Mouse (Mus musculus) layer of hippocampus, adult 8-10 months (tissue): ENCODE data around the gene Vmn1r218. TPM values are rescaled to one million over a fixed set of nuclear protein-coding genes. Genes with fewer than 3 reads are reported as not detected.
A peak's percentile ranks its signal among the peaks of the same experiment; 100 is the strongest.
"Not testable (repeated sequence)": the region's sequence is repeated elsewhere in the genome, so short reads cannot be mapped to it uniquely, and the experiment has no call there.

Experiments used
- DNase-seq, 2 experiments: peaks; one replicate each; pipeline ENCODE4 v3.0.0; 2022; ENCODE audit warnings: low spot score in 2 of 2
- total RNA-seq, 4 experiments: library from RNA; stranded (reverse); gene quantifications; 2 replicates each; pipeline ENCODE4 v1.2.4; 2022

The Vmn1r218 gene
- under 1 TPM in 1 of 4 experiments, not detected in 3; 0.04 TPM for total RNA-seq

DNA sequence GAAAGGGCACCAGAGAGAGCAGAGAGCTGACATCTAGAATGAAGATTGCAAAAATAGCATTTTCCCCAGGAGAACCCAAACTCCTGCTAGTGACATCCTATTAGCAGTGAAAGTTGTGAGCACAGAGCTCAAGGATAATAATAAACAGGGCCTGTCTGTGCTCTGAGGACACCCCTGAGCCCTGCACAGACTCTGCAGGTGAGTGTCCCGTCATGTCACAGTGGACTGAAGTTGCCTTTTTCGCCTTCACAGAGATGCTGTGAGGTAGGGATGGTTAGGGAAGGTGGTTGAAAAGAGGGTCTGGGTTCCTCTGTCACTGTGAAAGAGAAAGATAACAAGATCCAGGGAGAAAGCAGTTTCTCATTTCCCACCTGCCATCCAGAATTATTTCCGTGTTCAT, at the start of gene Vmn1r218:
Gene Vmn1r218, plus strand, starts transcription at position 57 of the 400 bp plus-strand sequence.
- no peak for DNase-seq

DNA sequence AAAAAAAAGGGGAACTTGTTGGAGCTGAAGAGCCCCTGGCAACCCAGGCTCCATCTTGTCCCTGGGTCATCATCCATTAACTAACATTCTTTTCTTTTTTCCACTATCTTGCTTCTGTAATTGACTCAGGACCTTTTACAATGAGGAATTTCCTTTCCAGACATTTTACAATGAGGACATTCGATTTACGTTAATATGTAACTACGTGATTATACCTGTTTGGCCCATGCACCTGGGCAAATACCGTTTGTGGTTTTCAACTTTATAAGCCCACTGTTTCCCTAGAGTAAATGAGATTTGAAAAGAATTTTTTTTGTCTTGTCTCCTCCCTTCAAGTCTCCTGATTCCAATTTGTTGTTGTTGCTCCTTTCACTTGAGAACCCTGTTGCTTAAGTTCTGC, 38.6 kb upstream of the Vmn1r218 start:
- DNase-seq = no peak

DNA sequence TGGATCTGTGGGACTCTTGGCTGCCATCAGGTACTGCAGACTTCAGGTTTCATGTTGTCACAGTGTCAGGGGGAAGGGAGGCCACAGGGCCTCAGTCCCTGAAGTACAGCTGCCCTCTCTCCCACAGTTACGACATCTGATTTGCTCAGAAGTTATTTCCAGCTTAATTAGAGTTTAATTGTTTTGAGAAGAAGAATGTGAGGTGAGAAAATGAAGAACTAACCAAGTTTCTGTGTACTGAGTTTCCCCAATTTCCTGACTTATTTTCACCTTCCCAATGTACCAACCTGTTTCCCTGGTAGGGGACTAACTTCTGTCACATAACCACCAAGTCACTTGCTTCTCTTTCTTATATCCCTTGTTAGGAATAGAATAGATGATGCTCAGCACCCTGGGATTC, 14.8 kb upstream of the Vmn1r218 start, which contains the start of gene Vmn1r217:
Gene Vmn1r217, minus strand, starts transcription at position 101 of the 400 bp plus-strand sequence.
- DNase-seq = not testable (repeated sequence)

DNA sequence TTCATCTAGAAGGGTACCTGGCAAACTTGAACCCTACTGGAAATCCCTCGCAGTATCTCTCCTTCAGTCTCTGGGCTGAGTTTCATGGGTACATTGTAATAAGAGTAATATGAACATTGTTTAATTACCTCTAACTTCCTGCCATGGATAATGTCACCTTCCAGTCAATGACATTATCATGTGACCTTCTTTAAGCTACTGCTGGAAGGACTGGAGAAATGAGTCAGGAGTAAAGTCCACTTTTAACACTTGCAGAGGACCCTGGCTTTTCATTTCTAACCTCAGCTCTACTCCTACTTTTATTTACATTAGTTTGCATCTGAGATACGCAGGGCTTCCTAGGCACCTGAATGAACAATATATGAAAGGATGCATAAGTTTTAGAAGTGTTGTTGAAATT, 12.3 kb upstream of the Vmn1r218 start:
- DNase-seq = no peak

DNA sequence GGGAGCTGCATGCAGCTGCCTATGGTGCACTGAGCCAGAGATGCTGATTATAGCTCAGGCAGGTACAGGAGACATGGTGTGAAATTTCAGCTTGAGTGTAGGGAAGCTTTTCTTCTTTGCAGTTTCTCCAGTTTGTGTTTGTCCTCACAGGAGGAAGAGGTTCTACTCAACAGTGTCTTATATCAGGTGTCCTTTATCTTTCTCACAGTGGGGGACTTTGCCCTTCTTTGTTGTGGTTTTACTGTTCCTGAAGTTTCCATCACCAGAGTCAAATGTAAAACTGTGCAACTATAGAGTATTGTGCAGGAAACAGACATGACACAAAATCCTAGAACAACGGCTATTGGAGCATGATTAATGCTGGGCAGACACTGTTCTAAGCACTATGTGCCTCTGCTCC, 546 bp downstream of the Vmn1r218 start:
- DNase-seq = no peak

- DNase-seq = peak; percentile 5 to 12
Observed at GRCm38 (mm10) chr13:23138880-23139279, 5.9 kb downstream of the Vmn1r218 start.

DNA sequence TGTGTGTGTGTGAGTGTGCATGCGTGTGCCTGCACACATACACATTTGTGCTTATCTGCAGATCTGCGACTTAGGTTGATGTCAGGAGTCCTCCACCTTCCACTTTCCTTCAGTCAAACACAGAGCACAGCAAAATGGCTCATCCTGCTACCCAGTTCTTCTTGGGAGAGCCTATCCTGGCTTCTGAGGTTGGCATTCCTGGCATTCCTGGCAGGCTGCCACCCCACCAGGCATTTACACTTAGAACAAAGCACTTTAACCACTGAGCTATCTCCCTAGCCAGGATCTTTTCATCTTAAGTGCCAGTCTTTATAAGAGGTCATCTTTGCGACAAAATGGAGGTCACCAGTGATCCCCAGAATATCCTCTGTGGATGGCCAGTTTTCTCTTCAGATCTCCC, 24.9 kb downstream of the Vmn1r218 start:
- no peak for DNase-seq

DNA sequence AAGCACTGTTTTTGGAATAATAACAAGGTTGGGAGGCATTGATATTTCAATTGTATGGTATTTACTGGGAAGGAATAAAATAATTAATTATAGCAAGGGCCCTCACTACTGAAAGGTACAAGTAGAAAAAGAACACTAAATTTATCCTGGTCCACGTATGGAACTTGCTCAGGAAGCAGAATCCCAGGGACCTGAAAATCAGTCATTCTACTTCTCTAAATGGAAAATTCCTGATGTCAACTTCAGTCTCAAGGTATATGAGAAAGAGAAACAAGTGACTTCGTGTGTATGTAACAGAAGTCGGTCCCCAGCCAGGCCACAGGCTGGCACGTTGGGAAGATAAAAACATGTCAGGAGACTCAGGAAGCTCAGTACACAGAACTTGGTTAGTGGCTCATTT, 26.1 kb downstream of the Vmn1r218 start, which contains the start of gene Vmn1r219:
Gene Vmn1r219, plus strand, starts transcription at position 301 of the 400 bp plus-strand sequence.
- DNase-seq = no peak

DNA sequence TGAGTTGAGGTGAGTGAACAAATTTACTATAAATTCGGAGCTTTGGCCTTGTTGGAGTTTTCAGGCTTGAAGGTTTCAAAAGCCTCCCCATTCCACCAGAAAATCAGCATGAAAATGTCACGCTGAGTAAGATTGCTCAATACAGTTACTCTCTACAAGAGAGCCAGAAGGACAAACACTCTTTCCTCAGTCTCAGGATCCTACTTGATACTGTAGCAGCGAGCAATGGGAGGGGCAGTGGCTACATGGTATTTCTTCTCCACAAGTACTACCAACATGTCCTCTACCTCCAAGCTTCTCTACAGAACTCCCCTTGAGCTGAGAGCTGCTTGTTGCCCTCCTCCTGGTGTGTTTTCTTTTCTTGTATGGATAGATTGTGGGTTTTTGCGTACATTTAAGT, 33.5 kb downstream of the Vmn1r218 start:
- not testable (repeated sequence) for DNase-seq

GRCm38 (mm10) chr13:23187875-23188274, 54.9 kb downstream of the Vmn1r218 start, which contains the start of gene Vmn1r220:
Gene Vmn1r220 (minus strand): TSS chr13:23187975.
- DNase-seq = no peak

Other genes starting within 250 kb of the Vmn1r218 start
- gene Vmn1r212, start 248.9 kb upstream of the Vmn1r218 start, total RNA-seq = not detected
- gene Vmn1r213, start 125.5 kb upstream of the Vmn1r218 start, total RNA-seq = not detected
- not detected for gene Vmn1r214, start 102.7 kb upstream of the Vmn1r218 start, total RNA-seq
- gene Vmn1r215, start 65.1 kb upstream of the Vmn1r218 start, total RNA-seq = not detected
- gene Vmn1r217, start 14.9 kb upstream of the Vmn1r218 start, total RNA-seq = not detected
- gene Vmn1r219, start 26.2 kb downstream of the Vmn1r218 start, total RNA-seq = not detected
- gene Vmn1r220, start 54.8 kb downstream of the Vmn1r218 start, total RNA-seq = not detected
- gene Vmn1r221, start 81.0 kb downstream of the Vmn1r218 start, total RNA-seq = not detected
- not detected for gene Vmn1r222, start 102.8 kb downstream of the Vmn1r218 start, total RNA-seq
- gene Vmn1r223, start 114.0 kb downstream of the Vmn1r218 start, total RNA-seq = not detected
- 10 to 100 TPM; 26.0 to 33.5 (median 30.2) TPM for gene Zfp322a, start 236.1 kb downstream of the Vmn1r218 start, total RNA-seq